Mouse (Mus musculus) forebrain, embryonic 12.5 days (tissue): ENCODE data around the gene Fam126a. TPM values are rescaled to one million over a fixed set of nuclear protein-coding genes. Genes with fewer than 3 reads are reported as not detected.

ENCODE experiments used
- ATAC-seq: fragments of 200-750 bp; cut with Nextera tagmentation; 2 replicates; pipeline ENCODE4 v1.8.0; 2017; ENCODE audit warnings: moderate TSS enrichment; ENCODE audit not compliant: low FRiP score
- H3K27ac ChIP-seq: fragments of 300-500 bp; sonication (generic); 2 replicates; pipeline ENCODE4 v1.5.1; 2016; ENCODE audit warnings: mild to moderate bottlenecking
- H3K27me3 ChIP-seq: fragments of 300-500 bp; sonication (generic); 2 replicates; pipeline ENCODE4 v1.6.1; 2016; ENCODE audit warnings: mild to moderate bottlenecking
- H3K36me3 ChIP-seq: fragments of 300-500 bp; sonication (generic); replicated peaks from 2 replicates; pipeline ENCODE4 v1.6.1; 2016; ENCODE audit warnings: mild to moderate bottlenecking
- H3K4me1 ChIP-seq: fragments of 300-500 bp; sonication (generic); 2 replicates; pipeline ENCODE4 v1.6.1; 2016
- H3K4me2 ChIP-seq: fragments of 300-500 bp; sonication (generic); 2 replicates; pipeline ENCODE4 v1.6.1; 2016; ENCODE audit warnings: mild to moderate bottlenecking, moderate library complexity
- H3K4me3 ChIP-seq: fragments of 300-500 bp; sonication (generic); replicated peaks from 2 replicates; pipeline ENCODE4 v1.5.1; 2016; ENCODE audit warnings: mild to moderate bottlenecking
- H3K9ac ChIP-seq: fragments of 300-500 bp; sonication (generic); 2 replicates; pipeline ENCODE4 v1.6.1; 2016; ENCODE audit warnings: mild to moderate bottlenecking
- H3K9me3 ChIP-seq: fragments of 300-500 bp; sonication (generic); 2 replicates; pipeline ENCODE4 v1.6.1; 2016
- WGBS: fragments of 180-500 bp; shearing (Covaris S2); methylation state at CpG from one replicate; pipeline ENCODE4 v1.1.7; 2016; 5-methylcytosine and 5-hydroxymethylcytosine counted together
- polyA plus RNA-seq: library from polyadenylated mRNA; unstranded; fragments of >200 nt; fragmentation: Nextera tagmentation; extraction: Ambion mirVana; gene quantifications from 2 replicates; pipeline ENCODE4 v1.2.1, GENCODE M21; 2016

Fam126a gene
- polyA plus RNA-seq, 1 experiment from 2014 or later = 52.3 TPM

- 62% methylated on average over 5 of the region's 5 CpGs for WGBS
- Histone ChIP-seq H3K9me3 (no peaks in the 10 kb centered on the region), H3K4me2 (no peak overlapping the region), H3K27ac (peak overlapping the region; percentile 42; the same call in 1 of the 2 replicates), H3K9ac (no peak overlapping the region), H3K4me1 (0 out of 2 replicates have a peak, but pooled peaks cover 5% of the 10 kb centered on the region), H3K36me3 (peaks cover 12% of the 10 kb centered on the region; the same call in 1 of the 2 replicates), H3K4me3 (no peak overlapping the region), H3K27me3 (no peaks in the 10 kb centered on the region)
- ATAC-seq = no peak
These were observed 62.8 kb downstream of the Fam126a start for GRCm38 (mm10) chr5:23967705-23968104.

- no peak for ATAC-seq
- peaks cover 16% of the 10 kb centered on the region for H3K36me3 ChIP-seq
- no peak overlapping the region for H3K27ac ChIP-seq
- no peaks in the 10 kb centered on the region for H3K27me3 ChIP-seq
- 0 out of 2 replicates have a peak, but pooled peaks cover 5% of the 10 kb centered on the region for H3K4me1 ChIP-seq
- WGBS = 86% methylated on average over 10 of the region's 10 CpGs
- H3K9me3 ChIP-seq = no peaks in the 10 kb centered on the region
- no peak overlapping the region for H3K4me2 ChIP-seq
- no peak overlapping the region for H3K4me3 ChIP-seq
- H3K9ac ChIP-seq = no peak overlapping the region
These were observed 65.8 kb downstream of the Fam126a start for GRCm38 (mm10) chr5:23964599-23965165.

DNA sequence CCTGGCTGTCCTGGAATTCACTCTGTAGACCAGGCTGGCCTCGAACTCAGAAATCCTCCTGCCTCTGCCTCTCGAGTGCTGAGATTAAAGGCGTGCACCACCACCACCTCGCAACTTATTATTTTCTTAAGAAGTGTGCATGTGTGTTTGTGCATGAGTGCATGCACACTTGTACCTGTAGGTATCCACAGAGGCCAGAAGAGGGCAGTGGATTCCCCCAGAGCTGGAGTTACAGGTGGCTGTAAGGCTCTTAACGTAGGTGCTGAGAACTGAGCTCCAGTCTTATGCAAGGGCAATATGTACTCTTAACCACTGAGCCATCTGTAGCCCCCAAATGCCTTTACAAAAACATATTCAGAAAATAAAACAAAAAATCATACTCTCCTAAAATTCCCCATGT lies 77.4 kb downstream of the Fam126a start:
- H3K27me3 ChIP-seq = no peaks in the 10 kb centered on the region
- H3K4me3 ChIP-seq = no peak overlapping the region
- no peak overlapping the region for H3K27ac ChIP-seq
- H3K36me3 ChIP-seq = no peaks in the 10 kb centered on the region
- no peaks in the 10 kb centered on the region for H3K4me1 ChIP-seq
- ATAC-seq = no peak
- no peak overlapping the region for H3K9ac ChIP-seq
- no peaks in the 10 kb centered on the region for H3K9me3 ChIP-seq
- H3K4me2 ChIP-seq = no peak overlapping the region
- WGBS = 93% methylated on average over 5 of the region's 5 CpGs

DNA sequence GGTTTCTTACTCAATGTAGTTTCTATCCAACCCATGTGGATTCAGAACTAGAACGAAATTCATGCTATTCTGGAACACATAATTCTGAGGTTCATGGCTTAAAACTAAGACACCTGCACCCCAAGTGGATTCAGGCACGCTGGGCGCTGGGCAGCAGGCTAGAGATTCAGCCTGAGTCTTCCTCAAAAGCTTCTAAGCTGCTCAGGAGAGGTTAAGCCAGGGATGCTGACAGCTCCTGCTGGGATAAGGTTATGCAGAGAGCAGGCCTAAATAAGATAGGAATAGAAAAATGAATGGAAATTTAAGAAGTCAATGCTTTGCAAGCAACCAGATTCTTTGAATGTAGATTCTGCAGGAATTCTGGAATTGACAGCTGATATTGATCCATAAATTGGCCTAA lies 82.4 kb downstream of the Fam126a start:
- 25% methylated on average over 3 of the region's 3 CpGs for WGBS
- Histone ChIP-seq H3K4me2 (no peak overlapping the region), H3K27me3 (no peaks in the 10 kb centered on the region), H3K4me3 (no peak overlapping the region), H3K9me3 (no peaks in the 10 kb centered on the region), H3K9ac (no peak overlapping the region), H3K36me3 (no peaks in the 10 kb centered on the region), H3K27ac (no peak overlapping the region), H3K4me1 (no peaks in the 10 kb centered on the region)
- no peak for ATAC-seq

- no peak for ATAC-seq
- no peak overlapping the region for H3K4me3 ChIP-seq
- H3K36me3 ChIP-seq = no peaks in the 10 kb centered on the region
- no peak overlapping the region for H3K4me2 ChIP-seq
- H3K27ac ChIP-seq = no peak overlapping the region
- no peaks in the 10 kb centered on the region for H3K9me3 ChIP-seq
- WGBS = 0% methylated on average over 1 of the region's 1 CpGs
- H3K27me3 ChIP-seq = no peaks in the 10 kb centered on the region
- H3K4me1 ChIP-seq = no peaks in the 10 kb centered on the region
- H3K9ac ChIP-seq = no peak overlapping the region
These were observed 85.4 kb downstream of the Fam126a start for GRCm38 (mm10) chr5:23945056-23945455.

GRCm38 (mm10) chr5:23943534-23943933 lies 87.0 kb downstream of the Fam126a start:
- ATAC-seq = no peak
- H3K27ac ChIP-seq = no peak overlapping the region
- no peaks in the 10 kb centered on the region for H3K9me3 ChIP-seq
- H3K4me3 ChIP-seq = no peak overlapping the region
- no peak overlapping the region for H3K4me2 ChIP-seq
- H3K36me3 ChIP-seq = no peaks in the 10 kb centered on the region
- H3K9ac ChIP-seq = no peak overlapping the region
- WGBS = 85% methylated on average over 2 of the region's 2 CpGs
- H3K27me3 ChIP-seq = no peaks in the 10 kb centered on the region
- H3K4me1 ChIP-seq = no peaks in the 10 kb centered on the region

GRCm38 (mm10) chr5:23923481-23924165 lies 106.9 kb downstream of the Fam126a start:
- no peak for ATAC-seq
- Histone ChIP-seq H3K36me3 (no peaks in the 10 kb centered on the region), H3K9me3 (no peaks in the 10 kb centered on the region), H3K4me3 (no peak overlapping the region), H3K27me3 (no peaks in the 10 kb centered on the region), H3K9ac (no peak overlapping the region), H3K27ac (no peak overlapping the region), H3K4me2 (no peak overlapping the region), H3K4me1 (peaks cover 8% of the 10 kb centered on the region; the same call in 1 of the 2 replicates)
- WGBS = 86% methylated on average over 12 of the region's 12 CpGs

DNA sequence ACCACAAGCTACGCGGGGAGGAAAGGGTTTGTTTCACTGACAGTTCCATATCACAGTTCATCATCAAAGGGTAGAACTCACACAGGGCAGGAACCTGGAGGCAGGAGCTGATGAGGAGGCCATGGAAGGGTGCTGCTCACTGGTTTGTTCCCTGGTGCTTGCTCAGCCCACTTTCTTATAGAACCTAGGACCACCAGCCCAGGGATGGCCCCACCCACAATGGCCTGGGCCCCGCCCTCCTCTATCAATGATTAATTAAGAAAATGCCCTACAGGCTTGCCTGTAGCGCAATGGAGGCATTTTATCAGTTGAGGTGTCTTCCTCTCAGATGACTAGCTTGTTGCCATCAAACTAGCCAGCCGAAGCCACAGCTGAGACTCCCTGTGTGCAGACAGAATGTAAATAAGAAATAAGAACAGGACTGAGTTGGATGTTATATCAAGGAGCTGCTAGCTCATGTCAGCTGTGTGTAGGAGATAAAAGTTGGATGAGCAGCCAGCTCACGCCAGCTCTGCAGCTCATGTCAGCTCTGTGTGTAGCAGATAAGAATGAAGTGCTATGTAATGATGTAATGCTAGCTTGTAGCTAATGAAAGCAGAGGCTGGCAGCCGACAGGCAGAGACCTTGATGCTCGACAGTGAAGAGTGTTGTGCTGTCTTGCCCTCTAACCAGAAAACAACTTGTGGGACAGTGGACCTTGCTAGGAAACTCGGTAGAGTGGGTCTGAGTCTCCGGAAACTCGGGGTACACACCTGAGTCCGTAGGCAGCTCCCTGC lies 107.8 kb downstream of the Fam126a start:
- H3K4me2 ChIP-seq = no peak overlapping the region
- no peaks in the 10 kb centered on the region for H3K9me3 ChIP-seq
- no peak overlapping the region for H3K4me3 ChIP-seq
- no peak overlapping the region for H3K27ac ChIP-seq
- no peaks in the 10 kb centered on the region for H3K27me3 ChIP-seq
- H3K9ac ChIP-seq = no peak overlapping the region
- ATAC-seq = no peak
- no peaks in the 10 kb centered on the region for H3K36me3 ChIP-seq
- H3K4me1 ChIP-seq = peaks cover 8% of the 10 kb centered on the region; the same call in 1 of the 2 replicates
- 81% methylated on average over 12 of the region's 12 CpGs for WGBS

DNA sequence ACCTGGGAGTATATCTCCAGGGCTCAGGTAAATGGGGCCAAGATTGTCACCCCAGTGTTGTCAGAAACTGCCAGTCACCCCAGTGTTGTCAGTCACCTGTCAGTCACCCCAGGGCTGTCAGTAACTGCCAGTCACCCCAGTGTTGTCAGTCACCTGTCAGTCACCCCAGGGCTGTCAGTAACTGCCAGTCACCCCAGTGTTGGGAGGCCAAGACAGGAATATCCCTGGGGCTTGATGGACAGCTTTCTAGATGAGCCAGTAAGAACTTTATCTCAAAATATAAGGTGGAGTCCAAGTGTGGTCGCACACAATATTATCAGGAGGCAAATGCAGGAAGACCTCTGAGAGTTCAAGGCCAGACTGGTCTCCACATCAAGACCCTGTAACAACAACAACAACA lies 109.2 kb downstream of the Fam126a start:
- Histone ChIP-seq H3K27ac (no peak overlapping the region), H3K27me3 (no peaks in the 10 kb centered on the region), H3K9ac (no peak overlapping the region), H3K4me3 (no peak overlapping the region), H3K9me3 (no peaks in the 10 kb centered on the region), H3K36me3 (no peaks in the 10 kb centered on the region), H3K4me1 (peaks cover 8% of the 10 kb centered on the region; the same call in 1 of the 2 replicates), H3K4me2 (no peak overlapping the region)
- WGBS = 91% methylated on average over 1 of the region's 1 CpGs
- ATAC-seq = no peak

DNA sequence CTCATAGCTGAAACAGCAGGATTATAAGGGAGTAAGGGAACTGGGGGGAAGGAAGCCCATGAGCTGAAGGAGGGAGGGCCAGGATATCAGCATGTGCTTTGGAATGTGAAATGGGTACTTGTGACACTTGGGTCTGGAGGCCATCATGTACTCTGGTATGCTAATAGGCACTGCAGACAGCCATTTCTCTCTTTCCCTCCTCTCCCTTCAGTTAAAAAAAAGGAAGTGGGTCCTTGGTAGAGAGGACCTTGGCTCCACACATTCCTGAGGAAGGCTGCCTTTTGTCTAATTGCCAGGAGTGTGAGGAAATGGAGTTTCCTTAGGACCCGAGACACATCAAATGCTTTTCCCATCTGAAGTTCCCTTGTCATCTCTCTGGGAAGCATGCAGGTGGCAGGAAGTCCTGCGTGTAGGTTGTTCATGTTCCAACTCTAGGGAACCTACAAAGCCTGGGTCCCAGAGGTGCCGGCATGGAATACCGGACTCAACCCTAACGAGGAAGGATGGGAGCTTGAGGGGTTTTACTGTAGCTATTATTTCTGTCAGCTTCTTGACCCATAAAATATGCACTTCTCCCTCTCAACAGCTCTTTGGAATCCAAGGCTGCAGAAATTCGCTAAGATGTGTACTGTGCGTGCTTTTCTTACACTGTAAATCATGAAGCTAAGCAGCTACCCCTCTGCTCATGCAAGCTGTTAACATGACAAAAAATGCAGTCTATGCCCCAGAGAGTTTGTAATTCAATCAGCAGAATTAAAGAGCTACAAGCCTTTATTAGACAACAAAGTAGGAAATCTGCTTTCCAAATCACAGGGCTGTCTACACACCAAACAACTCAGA lies 110.4 kb downstream of the Fam126a start:
- H3K27me3 ChIP-seq = no peaks in the 10 kb centered on the region
- no peaks in the 10 kb centered on the region for H3K36me3 ChIP-seq
- H3K4me3 ChIP-seq = no peak overlapping the region
- H3K27ac ChIP-seq = no peak overlapping the region
- no peak overlapping the region for H3K9ac ChIP-seq
- no peak overlapping the region for H3K4me2 ChIP-seq
- ATAC-seq = no peak
- 67% methylated on average over 7 of the region's 7 CpGs for WGBS
- peaks cover 8% of the 10 kb centered on the region; the same call in 1 of the 2 replicates for H3K4me1 ChIP-seq
- H3K9me3 ChIP-seq = no peaks in the 10 kb centered on the region

- no peak overlapping the region for H3K27ac ChIP-seq
- peaks cover 3% of the 10 kb centered on the region; the same call in 1 of the 2 replicates for H3K4me1 ChIP-seq
- no peak overlapping the region for H3K4me3 ChIP-seq
- ATAC-seq = no peak
- H3K4me2 ChIP-seq = no peak overlapping the region
- no peak overlapping the region for H3K9ac ChIP-seq
- 88% methylated on average over 1 of the region's 1 CpGs for WGBS
- H3K9me3 ChIP-seq = no peaks in the 10 kb centered on the region
- H3K27me3 ChIP-seq = no peaks in the 10 kb centered on the region
- H3K36me3 ChIP-seq = no peaks in the 10 kb centered on the region
These were observed 113.2 kb downstream of the Fam126a start for GRCm38 (mm10) chr5:23917301-23917700.

DNA sequence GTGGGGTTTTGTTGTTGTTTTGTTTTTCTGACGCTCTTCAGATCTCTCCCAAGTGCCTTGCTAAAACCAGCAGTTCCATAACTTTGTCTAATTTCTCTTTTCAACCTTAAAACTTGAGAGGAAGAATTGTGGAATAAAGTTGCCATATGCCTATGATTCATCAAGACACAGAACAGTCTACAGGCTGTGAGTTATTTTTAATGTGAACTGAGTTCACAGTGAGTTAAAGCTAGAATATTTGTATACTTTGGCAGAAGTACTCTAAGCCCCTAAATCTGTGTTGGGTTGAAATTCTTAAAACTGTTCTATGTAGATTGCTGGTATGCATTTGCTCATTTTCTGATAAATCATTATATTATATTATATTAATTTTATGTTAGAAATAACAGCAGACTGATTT lies 118.9 kb downstream of the Fam126a start:
- Histone ChIP-seq H3K9ac (no peak overlapping the region), H3K27me3 (no peaks in the 10 kb centered on the region), H3K27ac (no peak overlapping the region), H3K4me3 (no peak overlapping the region), H3K4me1 (no peaks in the 10 kb centered on the region), H3K36me3 (no peaks in the 10 kb centered on the region), H3K4me2 (no peak overlapping the region), H3K9me3 (peaks cover 6% of the 10 kb centered on the region; the same call in 1 of the 2 replicates)
- WGBS = 100% methylated on average over 1 of the region's 1 CpGs
- no peak for ATAC-seq
